Mouse (Mus musculus) forebrain, embryonic 11.5 days (tissue): ENCODE data around the gene Slfn9. TPM values are rescaled to one million over a fixed set of nuclear protein-coding genes. Genes with fewer than 3 reads are reported as not detected.
"Not testable (repeated sequence)": the region's sequence is repeated elsewhere in the genome, so short reads cannot be mapped to it uniquely, and the experiment has no call there.

Experiments used
- ATAC-seq: fragments of 200-750 bp; cut with Nextera tagmentation; replicated peaks from 2 replicates; pipeline ENCODE4 v1.8.0; 2017; ENCODE audit warnings: moderate TSS enrichment; ENCODE audit not compliant: low FRiP score
- DNase-seq: peaks from one replicate; pipeline ENCODE4 v3.0.0-alpha.2; 2017; ENCODE audit warnings: low spot score
- H3K27ac ChIP-seq: fragments of 300-500 bp; sonication (generic); 2 replicates; pipeline ENCODE4 v1.5.1; 2014; ENCODE audit warnings: low read depth, low read length
- H3K27me3 ChIP-seq: fragments of 300-500 bp; sonication (generic); 2 replicates; pipeline ENCODE4 v1.6.1; 2014; ENCODE audit warnings: mild to moderate bottlenecking, low read length, mixed read lengths; ENCODE audit not compliant: control insufficient read depth, insufficient read depth
- H3K36me3 ChIP-seq: fragments of 300-500 bp; sonication (generic); 2 replicates; pipeline ENCODE4 v1.6.1; 2014; ENCODE audit warnings: mild to moderate bottlenecking, low read length, moderate library complexity, mixed read lengths; ENCODE audit not compliant: control insufficient read depth, insufficient read depth
- H3K4me1 ChIP-seq: fragments of 300-500 bp; sonication (generic); replicated peaks from 2 replicates; pipeline ENCODE4 v1.6.1; 2014; ENCODE audit warnings: low read length, mixed read lengths; ENCODE audit not compliant: control insufficient read depth, insufficient read depth
- H3K4me2 ChIP-seq: fragments of 300-500 bp; sonication (generic); 2 replicates; pipeline ENCODE4 v1.6.1; 2014; ENCODE audit warnings: low read depth, mild to moderate bottlenecking, low read length, moderate library complexity, mixed read lengths; ENCODE audit not compliant: severe bottlenecking
- H3K4me3 ChIP-seq: fragments of 300-500 bp; sonication (generic); 2 replicates; pipeline ENCODE4 v1.5.1; 2014; ENCODE audit warnings: low read depth, low read length
- H3K9ac ChIP-seq: fragments of 300-500 bp; sonication (generic); 2 replicates; pipeline ENCODE4 v1.6.1; 2014; ENCODE audit warnings: low read length
- H3K9me3 ChIP-seq: fragments of 300-500 bp; sonication (generic); 2 replicates; pipeline ENCODE4 v1.6.1; 2016; ENCODE audit warnings: low read length, mixed read lengths; ENCODE audit not compliant: control insufficient read depth
- WGBS: fragments of 180-500 bp; shearing (Covaris S2); extraction: QIAGEN DNeasy Blood & Tissue Kit; methylation state at CpG from one replicate; pipeline ENCODE4 v1.1.7; 2014; 5-methylcytosine and 5-hydroxymethylcytosine counted together
- polyA plus RNA-seq: library from polyadenylated mRNA; unstranded; fragments of >200 nt; fragmentation: Nextera tagmentation; extraction: Ambion mirVana; gene quantifications from 2 replicates; pipeline ENCODE4 v1.2.1, GENCODE M21; 2014

Slfn9 gene
- polyA plus RNA-seq, 1 experiment from 2014 or later = 9.8 TPM

- no peak overlapping the region for H3K4me3 ChIP-seq
Measured at GRCm38 (mm10) chr11:83016093-83016492, 24.5 kb upstream of the Slfn9 start.

DNA sequence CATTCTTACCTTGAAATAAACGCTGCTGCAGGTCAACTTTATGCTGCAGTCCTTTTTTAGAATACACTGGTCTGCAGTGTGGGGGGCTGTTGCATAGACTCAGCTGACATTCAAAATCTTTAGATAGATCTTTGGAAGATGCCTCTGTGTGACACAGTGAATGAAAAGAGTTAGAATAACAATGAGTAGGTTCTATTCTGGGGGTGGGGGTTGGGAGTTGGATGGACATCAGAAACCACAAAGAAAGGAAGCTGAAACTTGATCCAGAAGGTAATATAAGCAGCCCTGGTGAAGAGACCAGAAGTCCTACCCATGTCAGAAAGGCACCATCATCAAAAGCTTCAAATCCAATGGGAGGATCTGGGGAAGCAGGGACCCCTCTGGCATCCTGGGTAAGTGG lies 21.7 kb upstream of the Slfn9 start:
- ATAC-seq (no peak), DNase-seq (no peak)
- H3K27ac ChIP-seq = no peak overlapping the region
- WGBS = 79% methylated on average over 1 of the region's 1 CpGs
- no peak overlapping the region for H3K9ac ChIP-seq
- H3K36me3 ChIP-seq = no peaks in the 10 kb centered on the region
- H3K9me3 ChIP-seq = no peaks in the 10 kb centered on the region
- H3K4me3 ChIP-seq = no peak overlapping the region
- no peak overlapping the region for H3K4me2 ChIP-seq
- no peaks in the 10 kb centered on the region for H3K4me1 ChIP-seq
- H3K27me3 ChIP-seq = no peaks in the 10 kb centered on the region

More at GRCm38 (mm10) chr11:83016093-83016492, 24.5 kb upstream of the Slfn9 start:
- Histone ChIP-seq H3K27me3 (no peaks in the 10 kb centered on the region), H3K36me3 (no peaks in the 10 kb centered on the region), H3K4me1 (no peaks in the 10 kb centered on the region), H3K27ac (no peak overlapping the region), H3K4me2 (no peak overlapping the region), H3K9ac (no peak overlapping the region), H3K9me3 (no peaks in the 10 kb centered on the region)
- no peak for DNase-seq
- no peak for ATAC-seq

GRCm38 (mm10) chr11:82990612-82991385 lies 831 bp downstream of the Slfn9 start:
- H3K9me3 ChIP-seq, H3K27me3 ChIP-seq, H3K27ac ChIP-seq, H3K4me1 ChIP-seq, H3K36me3 ChIP-seq: not testable (repeated sequence)
- peak overlapping the region; percentile 26 for H3K4me3 ChIP-seq
- peak; percentile 76 for DNase-seq
- WGBS = 22% methylated on average over 19 of the region's 19 CpGs
- H3K9ac ChIP-seq = peak overlapping the region; percentile 59
- H3K4me2 ChIP-seq = peak overlapping the region; percentile 65
- peak; percentile 75 for ATAC-seq

DNA sequence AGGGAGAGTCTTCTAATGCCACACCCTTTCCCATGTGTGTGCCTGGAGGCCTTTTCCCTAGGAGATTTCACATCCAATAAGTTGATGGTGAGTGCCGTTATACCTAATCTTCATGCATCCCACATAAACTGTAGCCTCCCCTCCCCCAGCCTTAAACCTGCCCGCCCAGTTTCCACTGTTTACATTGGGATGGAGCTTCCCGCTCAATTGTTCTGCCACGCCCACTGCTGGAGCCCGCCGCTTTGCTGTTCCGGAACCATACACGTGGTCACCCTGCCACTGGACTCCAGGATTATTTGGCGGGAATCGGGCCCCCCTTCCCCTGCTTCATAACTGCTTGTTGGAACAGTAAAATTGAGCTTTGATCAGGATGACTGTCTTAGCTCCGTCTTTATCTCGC lies 2.3 kb downstream of the Slfn9 start:
- no peak overlapping the region for H3K27ac ChIP-seq
- no peak for DNase-seq
- no peaks in the 10 kb centered on the region for H3K36me3 ChIP-seq
- 50% methylated on average over 12 of the region's 12 CpGs for WGBS
- no peak overlapping the region for H3K9ac ChIP-seq
- ATAC-seq = no peak
- H3K4me3 ChIP-seq = no peak overlapping the region
- H3K9me3 ChIP-seq = no peaks in the 10 kb centered on the region
- H3K27me3 ChIP-seq = no peaks in the 10 kb centered on the region
- H3K4me2 ChIP-seq = no peak overlapping the region
- H3K4me1 ChIP-seq = no peaks in the 10 kb centered on the region; the same call in 1 of the 2 replicates

- H3K36me3 ChIP-seq = no peaks in the 10 kb centered on the region
- WGBS = 87% methylated on average over 6 of the region's 6 CpGs
- DNase-seq (no peak), ATAC-seq (no peak)
- no peak overlapping the region for H3K27ac ChIP-seq
- H3K4me2 ChIP-seq = no peak overlapping the region
- H3K27me3 ChIP-seq = no peaks in the 10 kb centered on the region
- no peaks in the 10 kb centered on the region for H3K9me3 ChIP-seq
- no peak overlapping the region for H3K4me3 ChIP-seq
- H3K4me1 ChIP-seq = no peaks in the 10 kb centered on the region; the same call in 1 of the 2 replicates
- H3K9ac ChIP-seq = no peak overlapping the region
Measured at GRCm38 (mm10) chr11:82987621-82988020, 4.0 kb downstream of the Slfn9 start.

DNA sequence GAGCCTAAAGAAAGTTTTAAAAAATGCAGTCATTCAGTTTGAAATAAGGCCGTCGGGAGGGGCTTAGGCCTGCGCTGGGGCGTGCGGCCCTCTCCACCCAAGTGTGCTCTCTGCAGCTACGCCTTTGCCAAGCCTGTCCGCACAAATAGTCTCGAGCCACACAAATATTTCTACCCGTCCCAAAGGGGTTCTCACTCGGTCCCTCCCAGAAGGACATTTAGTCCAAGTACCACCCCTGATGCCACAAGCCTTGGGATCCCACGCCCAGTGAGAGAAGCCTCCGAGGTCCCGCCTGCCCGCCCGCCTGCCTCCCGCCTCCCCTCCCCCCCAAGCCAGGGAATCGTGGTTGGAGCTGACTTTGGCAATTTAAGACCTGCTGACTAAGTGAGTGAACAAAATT lies 8.4 kb downstream of the Slfn9 start:
- Histone ChIP-seq H3K9me3 (no peaks in the 10 kb centered on the region), H3K27ac (no peak overlapping the region), H3K4me2 (no peak overlapping the region), H3K27me3 (no peaks in the 10 kb centered on the region), H3K36me3 (no peaks in the 10 kb centered on the region), H3K4me3 (no peak overlapping the region), H3K4me1 (no peaks in the 10 kb centered on the region), H3K9ac (no peak overlapping the region)
- DNase-seq (no peak), ATAC-seq (no peak)
- WGBS = 85% methylated on average over 17 of the region's 17 CpGs

DNA sequence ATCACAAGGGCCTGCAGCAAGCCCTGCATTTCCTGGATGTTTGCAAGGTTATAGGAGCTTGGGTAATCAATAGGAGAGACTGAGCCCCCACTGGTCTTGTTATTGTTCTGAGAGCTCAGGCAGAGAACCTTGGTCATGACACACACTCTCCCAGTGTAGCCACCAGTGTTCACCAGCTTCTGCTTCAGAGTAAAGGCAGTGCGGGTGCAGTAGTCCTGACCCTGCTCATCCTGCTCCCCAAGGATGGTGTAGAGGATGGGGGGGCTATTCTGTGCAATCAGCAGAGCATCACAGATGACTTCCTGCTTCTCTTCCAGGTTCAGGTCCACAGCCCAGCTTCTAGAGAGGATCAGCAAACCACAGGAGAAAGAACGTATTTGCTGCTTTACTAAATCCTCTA lies 9.2 kb downstream of the Slfn9 start:
- not testable (repeated sequence) for H3K27ac ChIP-seq, H3K9me3 ChIP-seq, H3K9ac ChIP-seq, ATAC-seq, DNase-seq, H3K36me3 ChIP-seq, H3K4me2 ChIP-seq, H3K27me3 ChIP-seq, H3K4me1 ChIP-seq, H3K4me3 ChIP-seq
- 92% methylated on average over 2 of the region's 2 CpGs for WGBS

DNA sequence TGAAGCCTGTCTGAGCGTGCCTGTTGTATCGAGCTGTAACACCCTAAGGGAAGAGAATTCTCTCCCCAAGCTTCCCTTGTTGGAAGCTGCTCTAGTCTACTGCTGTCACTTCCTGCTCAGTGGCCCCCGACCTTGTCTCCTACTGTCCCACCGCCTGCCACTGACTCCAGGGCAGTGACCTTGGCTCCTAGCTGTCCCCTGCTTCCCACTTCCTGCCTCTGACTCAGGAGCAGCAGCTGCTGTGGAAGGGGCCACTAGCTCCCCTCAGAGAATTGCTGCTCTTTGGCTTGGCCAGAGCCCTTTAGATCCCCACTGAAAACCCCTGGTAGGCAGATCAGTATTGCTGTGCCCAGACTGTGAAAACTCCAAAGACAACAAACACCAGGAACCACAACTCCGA lies 17.7 kb downstream of the Slfn9 start:
- Histone ChIP-seq H3K9me3 (no peaks in the 10 kb centered on the region), H3K27ac (no peak overlapping the region), H3K9ac (no peak overlapping the region), H3K27me3 (no peaks in the 10 kb centered on the region), H3K36me3 (no peaks in the 10 kb centered on the region), H3K4me2 (no peak overlapping the region), H3K4me1 (peaks cover 3% of the 10 kb centered on the region; the same call in 1 of the 2 replicates), H3K4me3 (no peak overlapping the region)
- 57% methylated on average over 5 of the region's 5 CpGs for WGBS
- no peak for ATAC-seq
- no peak for DNase-seq

GRCm38 (mm10) chr11:82971590-82971974 lies 20.0 kb downstream of the Slfn9 start:
- Histone ChIP-seq H3K4me1 (peaks cover 3% of the 10 kb centered on the region; the same call in 1 of the 2 replicates), H3K27me3 (no peaks in the 10 kb centered on the region), H3K36me3 (no peaks in the 10 kb centered on the region), H3K4me2 (no peak overlapping the region; the same call in 1 of the 2 replicates), H3K9ac (no peak overlapping the region), H3K9me3 (no peaks in the 10 kb centered on the region), H3K4me3 (no peak overlapping the region), H3K27ac (no peak overlapping the region)
- DNase-seq (no peak), ATAC-seq (no peak)
- WGBS = 82% methylated on average over 11 of the region's 11 CpGs
